Mouse (Mus musculus) E14TG2a.4 (cell line): ENCODE measurements around the gene Anp32b.
A peak's percentile ranks its signal among the peaks of the same experiment; 100 is the strongest.

Source experiments
- H3K27me3 ChIP-seq: 2 replicates; pipeline ENCODE4 v1.6.1; 2014; ENCODE audit warnings: low read length, control low read depth; ENCODE audit not compliant: insufficient read depth
- H3K36me3 ChIP-seq: 2 replicates; pipeline ENCODE4 v1.6.1; 2014; ENCODE audit warnings: low read length, control low read depth; ENCODE audit not compliant: insufficient read depth
- H3K4me1 ChIP-seq: replicated peaks from 2 replicates; pipeline ENCODE4 v1.6.1; 2014; ENCODE audit warnings: low read depth, low read length, control low read depth
- H3K4me3 ChIP-seq: replicated peaks from 2 replicates; pipeline ENCODE4 v1.5.1; 2014; ENCODE audit warnings: mild to moderate bottlenecking, low read length
- H3K9me3 ChIP-seq: 2 replicates; pipeline ENCODE4 v1.6.1; 2014; ENCODE audit warnings: low read length, control low read depth
- CTCF ChIP-seq: conservative IDR thresholded peaks from 2 replicates; pipeline ENCODE4 v1.5.1; 2014; ENCODE audit warnings: low read length
- NANOG ChIP-seq: IDR thresholded peaks from 2 replicates; pipeline ENCODE4 v1.6.1; 2014; ENCODE audit warnings: borderline replicate concordance, low read length, mixed read lengths
- POU5F1 ChIP-seq: IDR thresholded peaks from 2 replicates; pipeline ENCODE4 v1.6.1; 2014; ENCODE audit warnings: low read length, borderline replicate concordance

Gene Anp32b

DNA sequence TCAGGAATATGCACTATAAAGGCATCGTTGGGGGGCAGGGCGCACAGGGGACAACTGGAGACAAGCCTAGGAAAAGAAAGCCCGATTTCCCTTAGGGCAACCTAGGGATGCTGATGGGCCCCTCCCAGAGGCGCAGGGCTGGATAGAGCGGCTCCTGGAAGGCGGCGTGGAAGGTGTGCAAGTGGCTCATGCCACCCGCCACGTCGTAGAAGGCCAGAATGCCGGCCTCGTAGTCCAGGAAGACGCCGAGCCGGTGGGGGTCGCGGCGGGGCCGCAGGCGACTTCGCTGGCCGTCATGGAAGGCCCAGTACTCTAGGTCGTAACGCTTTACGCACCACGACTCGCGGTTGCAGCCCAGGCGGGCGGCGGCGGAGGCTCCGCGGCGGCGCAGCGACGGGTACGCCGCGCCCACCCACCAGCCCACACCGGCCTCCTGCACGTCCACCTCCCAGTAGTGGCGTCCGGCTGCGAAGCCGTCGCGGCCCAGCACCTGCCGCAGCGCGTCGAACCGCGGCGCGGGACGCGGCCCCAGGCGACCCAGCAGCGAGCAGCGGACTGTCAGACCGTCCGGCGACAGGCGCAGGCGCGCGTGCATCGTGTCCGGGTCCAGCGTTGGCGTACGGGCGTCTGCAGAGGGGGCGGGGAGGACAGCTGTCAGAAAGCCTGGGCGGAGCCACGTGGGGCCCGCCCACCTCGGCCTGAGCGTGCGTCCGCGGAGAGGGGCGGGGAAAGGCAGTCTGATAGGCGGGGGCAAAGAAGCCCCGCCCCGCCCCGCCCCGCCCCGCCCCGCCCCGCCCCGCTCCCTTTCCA lies 56.3 kb downstream of the Anp32b start:
- H3K4me1 ChIP-seq, result peaks cover 31% of the 10 kb centered on the region
- H3K4me3 ChIP-seq, result peak overlapping the region; percentile 87
- no peaks in the 10 kb centered on the region for H3K9me3 ChIP-seq
- peaks cover 26% of the 10 kb centered on the region for H3K36me3 ChIP-seq
- H3K27me3 ChIP-seq, result peaks cover 22% of the 10 kb centered on the region
- TF ChIP-seq NANOG, result no peak
- TF ChIP-seq CTCF, result no peak
- no peak for TF ChIP-seq POU5F1

DNA sequence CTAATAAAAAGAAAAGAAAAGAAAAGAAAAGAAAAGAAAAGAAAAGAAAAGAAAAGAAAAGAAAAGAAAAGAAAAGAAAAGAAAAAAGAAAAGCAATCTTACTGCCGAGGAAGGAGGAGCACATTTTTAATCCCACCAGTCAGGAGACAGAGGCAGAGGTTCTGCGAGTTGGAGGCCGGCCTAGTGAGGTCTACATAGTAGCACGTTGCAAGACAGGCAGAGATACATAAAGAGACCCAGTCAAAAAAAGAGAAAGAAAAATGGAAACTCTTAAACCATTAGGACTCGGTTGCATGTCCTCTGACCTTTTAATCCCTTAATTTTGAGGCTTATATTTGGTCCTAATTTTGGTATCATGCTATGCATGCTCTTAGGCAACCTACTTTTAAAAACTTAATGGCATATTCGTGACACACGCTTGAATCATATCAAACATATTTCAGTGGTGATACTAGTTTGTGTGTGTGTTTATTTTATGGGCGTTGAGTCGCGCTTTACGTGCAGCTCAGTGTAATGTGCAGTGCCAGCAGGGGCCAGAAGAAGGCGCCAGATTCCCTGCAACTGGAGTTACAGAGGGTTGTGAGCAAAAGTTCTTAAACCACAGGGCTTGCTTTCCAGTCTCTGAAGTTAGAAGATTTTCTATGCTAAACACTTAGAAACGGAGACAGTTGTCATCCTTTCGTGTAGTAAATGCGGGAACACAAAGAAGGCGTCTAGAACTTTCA lies 57.2 kb downstream of the Anp32b start:
- H3K4me1 ChIP-seq, result peaks cover 24% of the 10 kb centered on the region
- peaks cover 22% of the 10 kb centered on the region for H3K27me3 ChIP-seq
- no peaks in the 10 kb centered on the region for H3K9me3 ChIP-seq
- peaks cover 17% of the 10 kb centered on the region for H3K36me3 ChIP-seq
- no peak for TF ChIP-seq NANOG
- TF ChIP-seq CTCF, result peak; percentile 97
- peak overlapping the region; percentile 50 for H3K4me3 ChIP-seq

DNA sequence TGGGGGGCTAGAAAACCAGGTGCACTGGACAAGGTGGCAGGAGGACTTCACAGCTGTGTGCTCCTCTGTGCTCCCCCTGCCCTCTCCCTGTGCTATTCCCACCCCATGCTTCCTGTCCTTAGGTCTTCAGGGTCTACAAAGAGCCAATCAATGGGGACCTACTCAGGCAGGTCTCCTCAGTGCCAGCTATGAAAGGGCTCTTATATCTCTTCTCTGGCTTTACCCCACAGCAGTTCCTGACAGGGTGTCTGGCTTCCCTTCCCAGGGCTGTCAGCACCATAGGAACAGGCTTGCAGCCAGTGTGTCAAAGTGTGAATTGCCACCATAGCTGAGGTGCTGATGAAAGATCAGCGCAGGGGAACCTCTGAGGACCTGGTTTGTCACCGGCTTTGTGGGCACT lies 69.8 kb downstream of the Anp32b start:
- no peaks in the 10 kb centered on the region for H3K36me3 ChIP-seq
- no peaks in the 10 kb centered on the region for H3K4me1 ChIP-seq
- H3K4me3 ChIP-seq, result no peak overlapping the region
- peaks cover 14% of the 10 kb centered on the region for H3K27me3 ChIP-seq
- no peaks in the 10 kb centered on the region for H3K9me3 ChIP-seq
- TF ChIP-seq POU5F1 (no peak), NANOG (no peak), CTCF (no peak)

DNA sequence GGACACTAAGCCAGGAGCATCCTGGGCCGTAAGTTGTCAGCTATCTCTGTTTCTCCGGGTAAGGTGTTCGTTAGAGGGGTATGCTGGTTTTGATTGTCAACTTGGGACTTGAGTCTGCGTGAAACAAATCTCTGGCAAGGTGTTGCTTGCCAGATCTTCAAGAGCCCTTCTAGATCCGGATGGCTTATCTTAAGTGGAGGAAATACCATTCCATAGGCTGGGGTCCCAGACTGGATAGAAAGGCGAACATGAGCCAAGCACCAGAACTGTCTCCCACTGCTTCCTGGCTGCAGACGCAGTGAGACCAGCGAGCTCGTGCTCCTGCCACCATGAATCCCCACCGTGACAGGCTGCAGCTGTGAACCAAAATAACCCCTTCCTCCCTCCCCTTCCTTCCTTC lies 70.8 kb downstream of the Anp32b start:
- Histone ChIP-seq H3K27me3 (peaks cover 18% of the 10 kb centered on the region), H3K4me1 (no peaks in the 10 kb centered on the region), H3K36me3 (no peaks in the 10 kb centered on the region), H3K4me3 (no peak overlapping the region), H3K9me3 (no peaks in the 10 kb centered on the region)
- TF ChIP-seq NANOG, result no peak
- no peak for TF ChIP-seq CTCF
- no peak for TF ChIP-seq POU5F1
